Mouse (Mus musculus): ENCODE results near the gene Drc7. TPM values are rescaled to one million over a fixed set of nuclear protein-coding genes. Genes with fewer than 3 reads are reported as not detected.

Gene Drc7
- polyA plus RNA-seq, 1 experiment from 2014 or later, result 1.4 TPM

DNA sequence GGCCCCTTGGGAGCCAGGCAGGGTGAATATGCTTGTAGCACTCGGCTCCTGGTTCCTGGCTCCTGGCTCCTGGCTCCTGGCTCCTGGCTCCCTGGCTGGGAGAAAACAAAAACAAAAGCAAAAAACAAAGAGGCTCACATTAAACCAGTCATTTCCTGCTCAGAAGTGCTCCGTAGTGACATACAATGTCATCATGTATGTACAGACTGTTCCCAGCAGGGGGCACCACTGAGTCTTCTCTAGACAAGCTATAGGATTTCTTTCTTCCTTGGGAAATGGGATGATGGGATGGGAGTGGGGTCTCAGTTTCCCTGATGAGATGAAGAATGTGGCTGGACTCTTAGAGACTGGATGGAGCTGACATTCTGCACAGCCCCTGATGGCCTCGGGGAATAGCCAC is 12.7 kb downstream of the Drc7 start:
- Histone ChIP-seq H3K9ac (replicated peaks) (no peak overlapping the region), H3K9me3 (no peaks in the 10 kb centered on the region), H3K27ac (replicated peaks) (no peak overlapping the region), H3K27me3 (no peaks in the 10 kb centered on the region), H3K36me3 (no peaks in the 10 kb centered on the region), H3K4me2 (replicated peaks) (no peak overlapping the region), H3K4me3 (no peak overlapping the region), H3K4me1 (no peaks in the 10 kb centered on the region)
- no peak for ATAC-seq (replicated peaks)
- 50% methylated on average over 3 of the region's 3 CpGs for WGBS

DNA sequence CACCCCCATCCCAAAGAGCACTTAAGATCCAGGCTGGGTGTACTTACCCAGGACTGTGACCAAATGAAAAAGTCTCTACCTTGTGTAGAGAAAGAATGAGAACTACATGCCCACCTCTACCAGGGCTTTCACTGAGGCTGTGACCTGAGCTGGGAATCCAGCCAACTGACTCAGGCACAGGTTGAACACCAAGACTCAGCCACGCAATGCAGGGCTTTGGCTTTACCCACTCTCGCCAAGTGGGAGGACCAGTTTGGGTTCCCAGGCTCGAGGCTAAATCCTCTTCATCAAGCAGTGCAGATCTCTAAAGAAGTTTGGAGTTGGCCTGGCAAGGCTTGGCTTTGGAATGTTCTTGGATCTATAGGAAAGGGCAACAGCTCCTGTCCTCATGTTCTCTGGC is 20.6 kb downstream of the Drc7 start:
- ATAC-seq (replicated peaks), result no peak

DNA sequence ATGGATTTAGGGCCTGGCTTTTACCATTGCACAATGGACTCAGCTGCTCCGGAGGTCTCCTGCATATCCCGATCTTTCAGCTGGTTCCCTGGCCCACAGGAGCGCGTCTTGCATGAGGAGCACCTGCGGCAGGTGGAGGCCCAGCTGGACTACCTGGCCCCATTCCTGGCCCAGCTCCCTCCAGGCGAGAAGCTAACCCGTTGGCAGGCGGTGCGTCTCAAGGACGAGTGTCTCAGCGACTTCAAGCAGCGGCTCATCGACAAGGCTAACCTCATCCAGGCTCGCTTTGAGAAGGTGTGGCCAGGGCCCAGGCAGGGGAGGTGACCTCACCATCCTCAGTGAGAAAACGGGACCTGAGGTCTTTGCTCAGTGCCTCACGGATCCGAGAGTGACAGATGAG is 21.2 kb downstream of the Drc7 start:
- Histone ChIP-seq H3K9me3 (no peaks in the 10 kb centered on the region), H3K4me2 (replicated peaks) (no peak overlapping the region), H3K9ac (replicated peaks) (no peak overlapping the region), H3K27me3 (0 out of 2 replicates have a peak, but pooled peaks cover 3% of the 10 kb centered on the region), H3K4me3 (no peak overlapping the region), H3K36me3 (no peaks in the 10 kb centered on the region), H3K27ac (replicated peaks) (no peak overlapping the region), H3K4me1 (peaks cover 3% of the 10 kb centered on the region)
- ATAC-seq (replicated peaks), result no peak
- WGBS, result 83% methylated on average over 17 of the region's 17 CpGs

More for the DNA sequence above, 20.6 kb downstream of the Drc7 start:
- Histone ChIP-seq H3K4me1 (peaks cover 3% of the 10 kb centered on the region), H3K4me3 (no peak overlapping the region), H3K36me3 (no peaks in the 10 kb centered on the region), H3K9ac (replicated peaks) (no peak overlapping the region), H3K4me2 (replicated peaks) (no peak overlapping the region), H3K27ac (replicated peaks) (no peak overlapping the region), H3K9me3 (no peaks in the 10 kb centered on the region), H3K27me3 (0 out of 2 replicates have a peak, but pooled peaks cover 3% of the 10 kb centered on the region)
- WGBS, result 77% methylated on average over 3 of the region's 3 CpGs

DNA sequence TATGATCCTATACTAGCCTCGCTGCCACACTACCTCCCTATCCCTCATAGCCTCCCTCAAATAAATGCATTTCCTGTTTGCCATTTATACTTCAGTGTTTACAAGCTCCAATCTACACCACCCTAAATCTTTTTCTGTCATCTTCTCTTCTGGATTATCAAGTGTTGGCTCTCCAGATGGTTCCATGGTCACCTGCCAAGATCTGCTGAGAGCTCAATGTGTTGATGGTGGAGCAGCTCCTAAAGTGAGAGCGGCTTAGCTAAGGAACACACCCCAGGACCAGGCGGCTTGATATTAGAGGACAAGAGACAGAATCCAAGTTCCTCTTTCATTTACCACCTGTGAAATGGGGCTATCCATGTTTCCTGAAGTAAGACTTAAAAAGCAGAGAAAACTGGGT is 23.2 kb downstream of the Drc7 start:
- Histone ChIP-seq H3K9me3 (no peaks in the 10 kb centered on the region), H3K4me3 (no peak overlapping the region), H3K4me1 (peaks cover 20% of the 10 kb centered on the region), H3K27me3 (0 out of 2 replicates have a peak, but pooled peaks cover 3% of the 10 kb centered on the region), H3K36me3 (peaks cover 2% of the 10 kb centered on the region; the same call in 1 of the 2 replicates), H3K4me2 (replicated peaks) (no peak overlapping the region), H3K9ac (replicated peaks) (no peak overlapping the region), H3K27ac (replicated peaks) (no peak overlapping the region)
- ATAC-seq (replicated peaks), result no peak
- WGBS, result 84% methylated on average over 3 of the region's 3 CpGs

DNA sequence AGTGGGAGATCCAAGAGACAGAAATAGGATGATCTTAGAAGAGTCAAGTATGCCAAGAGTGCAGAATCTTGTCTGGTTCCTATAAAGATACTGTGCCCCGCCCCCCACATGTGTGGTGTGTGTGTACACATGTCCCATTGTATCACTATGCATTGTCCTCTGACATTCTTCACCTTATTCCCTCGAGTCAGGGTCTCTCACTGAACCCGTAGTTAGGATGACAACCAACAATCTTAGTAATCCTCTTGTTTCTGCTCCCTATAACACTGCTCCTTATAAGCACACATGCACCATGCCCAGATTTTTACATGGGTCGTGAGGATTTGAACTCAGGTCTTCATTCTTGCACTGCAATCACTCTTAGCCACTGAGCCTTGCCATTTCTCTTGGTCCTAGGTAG is 24.4 kb downstream of the Drc7 start:
- Histone ChIP-seq H3K4me3 (no peak overlapping the region), H3K36me3 (peaks cover 10% of the 10 kb centered on the region), H3K9me3 (no peaks in the 10 kb centered on the region), H3K27me3 (0 out of 2 replicates have a peak, but pooled peaks cover 3% of the 10 kb centered on the region), H3K4me1 (peaks cover 27% of the 10 kb centered on the region), H3K4me2 (replicated peaks) (no peak overlapping the region), H3K27ac (replicated peaks) (no peak overlapping the region), H3K9ac (replicated peaks) (no peak overlapping the region)
- no peak for ATAC-seq (replicated peaks)
- 88% methylated on average over 4 of the region's 4 CpGs for WGBS

DNA sequence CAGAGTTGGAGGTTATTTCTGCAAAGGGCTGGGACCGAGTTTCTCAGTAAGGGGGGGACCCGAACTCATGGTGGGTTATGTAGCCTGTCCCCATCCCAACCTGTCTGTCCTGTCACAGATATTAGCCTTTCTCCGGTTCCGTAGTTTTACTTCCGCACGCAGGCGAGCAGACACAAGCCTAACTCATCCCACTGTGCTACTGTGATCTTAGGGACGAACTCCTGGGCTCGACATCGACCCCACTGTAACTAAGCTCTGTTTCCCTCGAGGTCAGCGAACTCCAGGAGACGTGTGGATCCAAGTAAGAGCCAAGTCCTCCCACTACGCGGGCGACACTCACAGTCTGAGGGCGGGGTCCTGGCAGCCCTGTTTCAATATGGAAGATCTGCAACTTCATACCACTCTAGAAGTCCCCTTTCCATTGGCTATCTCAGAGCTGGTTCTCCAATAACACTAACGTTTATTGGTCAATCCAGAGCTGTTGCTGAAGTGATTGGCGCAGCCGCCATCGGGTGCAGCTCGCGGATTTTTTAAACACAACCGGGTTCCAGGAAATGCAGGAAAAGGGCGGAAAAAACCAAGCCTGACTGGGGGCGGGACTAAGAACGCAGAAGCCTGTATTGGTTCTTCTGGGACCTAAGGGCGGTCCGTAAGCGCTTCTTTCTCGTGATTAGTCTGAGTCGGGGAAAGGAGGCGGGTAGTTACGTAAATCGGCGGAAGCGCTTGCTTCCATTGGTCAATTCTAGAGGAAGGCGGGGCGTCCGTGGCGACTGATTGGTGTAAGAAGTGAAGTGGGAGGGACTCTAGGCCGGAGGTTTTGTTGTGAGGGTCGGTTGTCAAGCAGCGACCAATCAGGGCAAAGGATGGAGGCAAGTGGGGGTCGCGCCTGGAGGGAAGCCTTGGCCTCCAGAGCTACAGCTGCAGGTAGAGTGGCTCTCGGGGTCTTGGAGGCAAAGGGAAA is 25.8 kb downstream of the Drc7 start, which contains the start of gene Katnb1:
Gene Katnb1 (plus strand): TSS at position 806 of the 961 bp plus-strand sequence.
- H3K36me3 ChIP-seq, result peaks cover 16% of the 10 kb centered on the region
- peak within 1 kb of the TSS; percentile 98 for H3K4me3 ChIP-seq
- ATAC-seq (replicated peaks), result peak; percentile 98
- 0 out of 2 replicates have a peak, but pooled peaks cover 3% of the 10 kb centered on the region for H3K27me3 ChIP-seq
- H3K27ac ChIP-seq (replicated peaks), result peak within 1 kb of the TSS; percentile 80
- peaks cover 27% of the 10 kb centered on the region for H3K4me1 ChIP-seq
- no peaks in the 10 kb centered on the region for H3K9me3 ChIP-seq
- under 1% methylated on average over 47 of the region's 47 CpGs for WGBS
- peak within 1 kb of the TSS; percentile 95 for H3K4me2 ChIP-seq (replicated peaks)
- peak within 1 kb of the TSS; percentile 88 for H3K9ac ChIP-seq (replicated peaks)

DNA sequence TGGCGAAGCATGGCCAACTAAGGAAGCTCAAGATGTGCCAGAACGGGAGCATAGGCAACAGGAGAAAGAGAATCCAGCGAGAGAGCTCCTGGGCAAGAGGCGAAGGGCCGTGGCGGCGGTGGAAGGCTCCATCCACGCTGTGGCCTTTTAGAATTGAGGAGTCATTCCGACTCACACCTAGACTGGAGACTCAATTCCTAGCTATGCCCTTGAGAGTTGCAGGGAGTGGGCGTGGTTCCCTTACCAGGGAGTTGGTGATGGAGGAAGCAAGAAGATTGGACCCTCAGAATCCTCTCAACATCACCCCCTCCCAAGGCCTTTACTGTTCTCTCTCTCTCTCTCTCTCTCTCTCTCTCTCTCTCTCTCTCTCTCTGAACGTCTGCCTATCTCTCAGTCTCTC is 26.7 kb downstream of the Drc7 start:
- Histone ChIP-seq H3K4me3 (peak overlapping the region; percentile 98), H3K4me2 (replicated peaks) (peak overlapping the region; percentile 95), H3K9me3 (no peaks in the 10 kb centered on the region), H3K36me3 (peaks cover 20% of the 10 kb centered on the region), H3K9ac (replicated peaks) (peak overlapping the region; percentile 88), H3K27ac (replicated peaks) (peak overlapping the region; percentile 80), H3K4me1 (peaks cover 27% of the 10 kb centered on the region), H3K27me3 (0 out of 2 replicates have a peak, but pooled peaks cover 3% of the 10 kb centered on the region)
- 4% methylated on average over 11 of the region's 11 CpGs for WGBS
- no peak for ATAC-seq (replicated peaks)

DNA sequence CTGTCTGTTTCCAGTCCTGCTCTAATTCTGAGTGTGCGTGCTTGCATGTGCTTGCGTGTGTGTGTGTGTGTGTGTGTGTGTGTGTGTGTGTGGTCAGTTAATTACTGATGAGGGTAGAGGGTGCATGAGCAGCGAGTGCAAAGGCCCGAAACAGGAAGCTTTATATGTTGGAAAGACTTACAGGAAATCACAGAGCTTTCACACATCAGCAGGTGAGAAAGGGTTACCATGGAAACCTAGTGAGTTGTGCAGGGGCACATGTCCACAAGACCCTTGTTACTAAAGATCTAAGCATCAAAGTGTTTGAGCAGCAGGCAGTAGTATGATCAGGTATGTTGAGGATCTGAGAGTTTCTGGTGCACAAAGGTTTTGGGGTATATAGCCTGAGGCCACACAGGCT is 29.4 kb downstream of the Drc7 start:
- Histone ChIP-seq H3K4me3 (no peak overlapping the region), H3K9ac (replicated peaks) (no peak overlapping the region), H3K27ac (replicated peaks) (no peak overlapping the region), H3K36me3 (peaks cover 43% of the 10 kb centered on the region), H3K4me1 (peaks cover 27% of the 10 kb centered on the region), H3K27me3 (no peaks in the 10 kb centered on the region), H3K9me3 (no peaks in the 10 kb centered on the region), H3K4me2 (replicated peaks) (no peak overlapping the region)
- no peak for ATAC-seq (replicated peaks)
- WGBS, result 93% methylated on average over 4 of the region's 4 CpGs

DNA sequence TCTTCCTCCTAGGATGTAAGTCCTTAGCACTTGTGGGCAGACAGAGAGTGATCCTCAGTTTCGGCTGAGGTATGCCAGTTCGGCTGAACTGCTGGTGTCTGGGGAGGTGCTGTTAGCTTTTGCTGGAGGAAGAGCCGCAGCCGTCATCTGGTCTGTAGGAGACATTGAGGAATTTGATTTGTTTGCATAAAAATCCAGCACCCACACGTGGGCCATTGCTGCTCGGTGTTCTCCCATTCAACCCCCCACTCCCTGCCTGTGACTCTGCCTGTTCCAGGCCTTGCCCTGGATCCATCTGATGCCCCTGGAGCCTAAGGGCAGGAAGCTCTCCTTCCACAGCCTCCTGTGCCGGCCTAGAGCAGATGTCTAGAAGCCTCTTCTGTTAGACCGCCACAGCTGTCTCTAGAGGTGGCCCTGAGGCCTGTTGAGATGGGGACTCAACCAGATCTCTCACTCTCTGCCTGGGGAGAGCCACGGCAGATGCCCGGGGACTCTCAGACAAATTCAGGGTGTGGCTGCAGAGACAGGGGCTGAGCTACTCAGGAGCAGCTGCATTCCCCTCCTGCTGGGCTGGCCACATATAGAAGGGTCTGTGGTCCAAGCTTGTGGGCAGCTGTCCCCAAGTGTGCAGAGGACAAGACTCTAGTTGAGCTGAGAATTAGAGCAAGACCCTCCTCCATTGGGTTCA is 30.0 kb downstream of the Drc7 start:
- Histone ChIP-seq H3K27me3 (no peaks in the 10 kb centered on the region), H3K9me3 (no peaks in the 10 kb centered on the region), H3K9ac (replicated peaks) (no peak overlapping the region), H3K36me3 (peaks cover 49% of the 10 kb centered on the region), H3K4me1 (peaks cover 27% of the 10 kb centered on the region), H3K27ac (replicated peaks) (no peak overlapping the region), H3K4me2 (replicated peaks) (no peak overlapping the region), H3K4me3 (no peak overlapping the region)
- WGBS, result 90% methylated on average over 10 of the region's 10 CpGs
- ATAC-seq (replicated peaks), result no peak

DNA sequence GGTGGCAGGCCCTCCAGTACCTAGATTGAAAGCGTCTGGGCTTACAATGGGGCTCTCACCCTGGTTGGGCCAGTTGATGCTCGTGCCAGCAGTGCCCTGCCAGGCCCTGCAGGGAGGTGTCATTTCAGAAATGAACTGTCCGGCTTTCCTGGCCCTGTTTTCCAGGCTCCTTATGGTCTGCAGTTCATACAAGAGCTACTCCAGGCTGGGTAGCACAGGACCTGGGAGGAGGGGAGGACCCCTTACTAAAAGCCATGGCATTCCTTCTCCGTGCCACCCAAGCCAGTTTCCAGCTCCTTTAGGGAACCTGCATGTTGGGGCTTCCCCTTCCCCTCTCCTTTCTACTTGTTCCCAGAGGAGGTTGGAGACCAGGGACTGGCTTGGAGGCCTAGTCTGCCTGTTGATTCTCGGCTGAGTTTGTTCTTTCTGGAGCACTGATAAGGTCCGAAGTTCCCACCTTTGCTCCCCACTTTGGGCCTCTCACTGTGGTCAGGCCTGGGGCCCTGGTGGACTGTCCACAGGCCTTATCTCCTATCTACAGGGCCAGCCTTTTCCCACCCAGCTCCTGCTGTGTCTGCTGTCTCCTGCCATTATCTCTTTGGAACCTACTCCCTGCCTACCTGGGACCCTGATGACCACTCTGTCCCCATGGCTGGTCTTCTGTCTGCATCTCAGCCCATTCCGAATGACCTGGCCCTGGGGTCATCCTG is 30.7 kb downstream of the Drc7 start:
- Histone ChIP-seq H3K9me3 (no peaks in the 10 kb centered on the region), H3K4me1 (peaks cover 24% of the 10 kb centered on the region), H3K27ac (replicated peaks) (no peak overlapping the region), H3K27me3 (no peaks in the 10 kb centered on the region), H3K36me3 (peaks cover 54% of the 10 kb centered on the region), H3K9ac (replicated peaks) (no peak overlapping the region), H3K4me2 (replicated peaks) (no peak overlapping the region), H3K4me3 (no peak overlapping the region)
- ATAC-seq (replicated peaks), result no peak
- 90% methylated on average over 7 of the region's 7 CpGs for WGBS

DNA sequence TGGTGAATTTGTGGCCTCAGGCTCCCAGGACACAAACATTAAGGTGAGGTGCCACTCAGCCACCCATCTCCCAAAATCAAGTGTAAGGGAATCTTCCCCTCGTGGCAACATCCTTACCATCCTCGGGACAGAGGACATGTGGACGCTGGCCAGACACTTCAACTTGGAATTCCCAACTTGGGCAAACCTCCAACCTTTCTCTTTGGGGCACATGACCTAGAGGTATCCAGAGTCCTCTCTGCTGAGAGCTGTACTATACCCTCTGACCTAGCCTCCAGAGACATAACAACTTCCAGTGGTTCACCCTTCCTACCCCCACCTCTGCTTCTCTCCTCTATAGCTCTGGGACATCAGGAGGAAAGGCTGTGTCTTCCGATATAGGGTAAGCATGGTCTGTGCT is 38.7 kb downstream of the Drc7 start:
- H3K36me3 ChIP-seq, result peaks cover 72% of the 10 kb centered on the region
- no peak for ATAC-seq (replicated peaks)
- H3K4me1 ChIP-seq, result no peaks in the 10 kb centered on the region
- H3K27ac ChIP-seq (replicated peaks), result no peak overlapping the region
- no peaks in the 10 kb centered on the region for H3K27me3 ChIP-seq
- H3K4me3 ChIP-seq, result no peak overlapping the region
- 89% methylated on average over 4 of the region's 4 CpGs for WGBS
- H3K9me3 ChIP-seq, result no peaks in the 10 kb centered on the region
- H3K9ac ChIP-seq (replicated peaks), result no peak overlapping the region
- H3K4me2 ChIP-seq (replicated peaks), result no peak overlapping the region

All from forebrain, embryonic 15.5 days (tissue).